Mouse (Mus musculus) limb, embryonic 11.5 days (tissue): Measurements from ENCODE around the gene Nol10. TPM values are rescaled to one million over a fixed set of nuclear protein-coding genes. Genes with fewer than 3 reads are reported as not detected.

Experiments
- ATAC-seq: fragments of 200-750 bp; cut with Nextera tagmentation; 2 replicates; pipeline ENCODE4 v1.8.0; 2017; ENCODE audit warnings: low read depth; ENCODE audit not compliant: insufficient number of reproducible peaks, low FRiP score, low TSS enrichment
- DNase-seq: peaks from one replicate; pipeline ENCODE4 v3.0.0-alpha.2; 2015; ENCODE audit warnings: low spot score
- H3K27ac ChIP-seq: fragments of 300-500 bp; sonication (generic); replicated peaks from 2 replicates; pipeline ENCODE4 v1.5.1; 2014; ENCODE audit warnings: low read depth, mild to moderate bottlenecking, low read length
- H3K27me3 ChIP-seq: fragments of 300-500 bp; sonication (generic); 2 replicates; pipeline ENCODE4 v1.6.1; 2014; ENCODE audit warnings: mild to moderate bottlenecking, low read length, mixed read lengths; ENCODE audit not compliant: control insufficient read depth, insufficient read depth
- H3K36me3 ChIP-seq: fragments of 300-500 bp; sonication (generic); 2 replicates; pipeline ENCODE4 v1.6.1; 2014; ENCODE audit warnings: mild to moderate bottlenecking, low read length, moderate library complexity, mixed read lengths; ENCODE audit not compliant: control insufficient read depth, insufficient read depth
- H3K4me1 ChIP-seq: fragments of 300-500 bp; sonication (generic); 2 replicates; pipeline ENCODE4 v1.6.1; 2014; ENCODE audit warnings: low read length, mixed read lengths; ENCODE audit not compliant: control insufficient read depth, insufficient read depth
- H3K4me2 ChIP-seq: fragments of 300-500 bp; sonication (generic); 2 replicates; pipeline ENCODE4 v1.6.1; 2014; ENCODE audit warnings: low read depth, mild to moderate bottlenecking, moderate library complexity; ENCODE audit not compliant: severe bottlenecking
- H3K4me3 ChIP-seq: fragments of 300-500 bp; sonication (generic); 2 replicates; pipeline ENCODE4 v1.5.1; 2014; ENCODE audit warnings: low read depth, low read length
- H3K9ac ChIP-seq: fragments of 300-500 bp; sonication (generic); 2 replicates; pipeline ENCODE4 v1.6.1; 2014; ENCODE audit warnings: mild to moderate bottlenecking, low read length
- H3K9me3 ChIP-seq: fragments of 300-500 bp; sonication (generic); 2 replicates; pipeline ENCODE4 v1.6.1; 2016; ENCODE audit warnings: low read length; ENCODE audit not compliant: control insufficient read depth
- WGBS: fragments of 180-500 bp; shearing (Covaris S2); extraction: QIAGEN DNeasy Blood & Tissue Kit; methylation state at CpG from one replicate; pipeline ENCODE4 v1.1.7; 2014; 5-methylcytosine and 5-hydroxymethylcytosine counted together
- microRNA-seq: library from miRNA; unstranded; fragments of <30 nt; microRNA quantifications from one replicate; pipeline ENCODE4, GENCODE M21; 2016
- polyA plus RNA-seq: library from polyadenylated mRNA; unstranded; fragments of >200 nt; fragmentation: Nextera tagmentation; extraction: Ambion mirVana; gene quantifications from 2 replicates; pipeline ENCODE4 v1.2.1, GENCODE M21; 2014

The Nol10 gene
- polyA plus RNA-seq, 1 experiment from 2014 or later: 35.4 TPM

GRCm38 (mm10) chr12:17475146-17475545, 126.9 kb downstream of the Nol10 start:
- H3K9ac ChIP-seq: no peak overlapping the region
- no peak for ATAC-seq
- H3K36me3 ChIP-seq: no peaks in the 10 kb centered on the region
- 86% methylated on average over 4 of the region's 4 CpGs for WGBS
- H3K27me3 ChIP-seq: no peaks in the 10 kb centered on the region
- no peaks in the 10 kb centered on the region for H3K4me1 ChIP-seq
- no peak for DNase-seq
- no peaks in the 10 kb centered on the region for H3K9me3 ChIP-seq
- no peak overlapping the region for H3K27ac ChIP-seq
- H3K4me2 ChIP-seq: no peak overlapping the region
- H3K4me3 ChIP-seq: no peak overlapping the region

GRCm38 (mm10) chr12:17478196-17478595, 129.9 kb downstream of the Nol10 start:
- Histone ChIP-seq H3K27me3 (no peaks in the 10 kb centered on the region), H3K4me2 (no peak overlapping the region), H3K9ac (no peak overlapping the region), H3K9me3 (no peaks in the 10 kb centered on the region), H3K36me3 (no peaks in the 10 kb centered on the region), H3K4me3 (no peak overlapping the region), H3K4me1 (no peaks in the 10 kb centered on the region), H3K27ac (no peak overlapping the region)
- DNase-seq: no peak
- WGBS: 84% methylated on average over 12 of the region's 12 CpGs
- ATAC-seq: no peak

- no peak overlapping the region for H3K4me2 ChIP-seq
- no peaks in the 10 kb centered on the region for H3K27me3 ChIP-seq
- no peaks in the 10 kb centered on the region for H3K4me1 ChIP-seq
- no peak overlapping the region for H3K4me3 ChIP-seq
- no peaks in the 10 kb centered on the region for H3K36me3 ChIP-seq
- DNase-seq: no peak
- H3K9ac ChIP-seq: no peak overlapping the region
- 85% methylated on average over 2 of the region's 2 CpGs for WGBS
- no peak overlapping the region for H3K27ac ChIP-seq
- no peak for ATAC-seq
- H3K9me3 ChIP-seq: no peaks in the 10 kb centered on the region
Observed at GRCm38 (mm10) chr12:17478856-17479255, 130.6 kb downstream of the Nol10 start.

Small RNAs within 50 kb of the gene (microRNA-seq; reads per million reads assigned to microRNA genes)
- 22.3 reads per million, percentile 30 among the genes with 10 or more reads in this experiment for gene Mir3066

Other genes with a start within 250 kb of the Nol10 start
- 0.21 and 0.41 TPM in 2 replicates for gene Kcnf1, start 171.6 kb upstream of the Nol10 start, polyA plus RNA-seq
- gene Pdia6, start 81.9 kb upstream of the Nol10 start, polyA plus RNA-seq: 604 and 618 TPM in 2 replicates
- gene Atp6v1c2, start 19.1 kb upstream of the Nol10 start, polyA plus RNA-seq: 0.23 and 0.58 TPM in 2 replicates
- 293 and 304 TPM in 2 replicates for gene Odc1, start 196.3 kb downstream of the Nol10 start, polyA plus RNA-seq